Mouse (Mus musculus) heart, adult 8-10 months (tissue): ENCODE data around the gene Cpeb4. TPM values are rescaled to one million over a fixed set of nuclear protein-coding genes. Genes with fewer than 3 reads are reported as not detected.
"Not testable (repeated sequence)": the region's sequence is repeated elsewhere in the genome, so short reads cannot be mapped to it uniquely, and the experiment has no call there.

Experiments used
- DNase-seq: peaks from one replicate; pipeline ENCODE4 v3.0.0; 2022; ENCODE audit warnings: low spot score
- total RNA-seq, 4 experiments: library from RNA; stranded (reverse); gene quantifications; 2 replicates each; pipeline ENCODE4 v1.2.4; 2022

Gene Cpeb4
- total RNA-seq: 100 to 1,000 TPM in 1 of 4 experiments, 10 to 100 TPM in 3; 71.7 to 102 (median 85.1) TPM

GRCm38 (mm10) chr11:31871911-31872310 is at the start of gene Cpeb4:
TSS of gene Cpeb4 (plus strand) at chr11:31872211.
- no peak for DNase-seq

GRCm38 (mm10) chr11:31822556-31822955 is 49.5 kb upstream of the Cpeb4 start:
- no peak for DNase-seq

GRCm38 (mm10) chr11:31823513-31823912 is 48.5 kb upstream of the Cpeb4 start:
- DNase-seq: no peak

DNA sequence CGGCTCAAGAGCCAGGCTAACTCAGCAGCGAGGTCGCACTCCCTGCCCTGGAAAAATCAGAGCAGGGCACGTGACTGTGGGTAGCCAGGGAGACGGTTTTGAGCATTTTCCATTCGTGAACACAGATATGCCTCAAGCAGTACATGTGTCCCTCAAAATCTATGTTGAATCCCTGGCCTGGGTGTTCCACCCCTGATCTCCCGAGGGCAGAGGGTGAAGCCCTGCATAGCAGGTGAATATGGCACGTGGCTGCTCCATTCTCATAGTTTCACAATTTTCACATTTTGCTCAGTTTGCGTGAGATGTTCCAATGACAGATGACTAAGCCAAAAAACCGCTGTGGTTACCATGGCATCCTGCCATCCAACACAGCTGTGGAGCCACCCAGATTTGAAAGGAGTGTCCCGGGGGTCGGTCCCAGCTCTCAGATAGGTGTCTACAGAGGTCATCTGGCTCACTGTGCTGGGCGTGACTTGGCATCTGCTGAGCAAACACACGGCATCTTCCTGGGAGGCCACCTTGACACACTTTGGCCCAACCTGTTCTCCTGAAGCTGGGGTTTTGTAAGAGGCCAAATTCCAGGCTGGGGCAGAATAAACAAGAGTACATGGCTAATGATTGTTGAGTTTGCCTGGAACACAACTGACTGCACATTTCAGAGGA is 47.4 kb upstream of the Cpeb4 start:
- peak; percentile 34 for DNase-seq

DNA sequence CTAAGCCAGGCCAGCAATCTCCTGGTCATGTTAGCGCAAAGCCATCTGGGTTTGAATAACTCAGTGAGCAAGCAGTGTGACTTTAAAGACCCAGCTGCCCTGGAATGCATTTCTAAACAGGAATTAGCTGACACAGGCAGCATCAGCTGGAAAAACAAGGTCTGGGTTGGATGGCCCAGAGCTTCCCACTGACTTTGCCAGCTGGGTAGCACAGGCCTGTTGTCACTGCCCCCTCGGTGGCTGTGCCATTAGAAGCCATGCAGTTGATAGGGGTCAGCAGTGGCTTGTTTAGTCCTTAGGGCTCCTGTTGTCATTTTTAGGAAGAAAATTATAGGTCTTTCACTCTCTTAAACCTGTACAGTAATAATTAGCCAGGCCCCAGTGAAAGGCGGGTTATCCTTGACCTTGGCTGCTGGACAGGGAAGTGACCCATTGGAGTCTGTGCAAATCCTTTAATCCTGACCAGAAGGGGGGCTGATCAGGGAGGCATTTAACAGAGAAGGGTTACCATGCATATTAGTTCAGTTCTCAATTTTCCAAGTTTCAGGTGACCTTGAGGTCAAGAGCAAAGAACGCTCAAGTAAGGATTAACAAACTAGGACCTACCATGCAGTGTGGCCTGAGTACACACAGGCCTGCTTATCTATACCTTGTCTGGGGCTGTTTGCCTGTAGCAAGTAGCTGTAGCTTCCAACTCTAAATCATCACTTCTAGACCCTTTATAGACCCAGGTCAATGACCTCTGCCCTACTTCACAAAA is 43.8 kb upstream of the Cpeb4 start:
- no peak for DNase-seq

DNA sequence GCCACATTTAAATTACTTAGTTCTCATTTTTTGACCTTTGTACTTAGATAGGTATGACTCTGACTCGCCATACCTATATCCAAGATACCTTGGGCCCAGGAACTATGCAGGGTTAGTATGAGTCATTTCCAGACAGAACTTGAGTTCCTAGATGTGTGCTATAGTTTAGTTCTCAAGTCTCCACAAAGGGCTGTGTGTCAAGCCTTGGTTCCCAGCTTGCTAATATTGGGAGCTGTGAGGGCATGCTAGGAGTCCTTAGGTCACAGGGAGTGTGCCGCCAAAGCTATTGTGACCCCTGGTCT is 43.3 kb upstream of the Cpeb4 start:
- DNase-seq: no peak

DNA sequence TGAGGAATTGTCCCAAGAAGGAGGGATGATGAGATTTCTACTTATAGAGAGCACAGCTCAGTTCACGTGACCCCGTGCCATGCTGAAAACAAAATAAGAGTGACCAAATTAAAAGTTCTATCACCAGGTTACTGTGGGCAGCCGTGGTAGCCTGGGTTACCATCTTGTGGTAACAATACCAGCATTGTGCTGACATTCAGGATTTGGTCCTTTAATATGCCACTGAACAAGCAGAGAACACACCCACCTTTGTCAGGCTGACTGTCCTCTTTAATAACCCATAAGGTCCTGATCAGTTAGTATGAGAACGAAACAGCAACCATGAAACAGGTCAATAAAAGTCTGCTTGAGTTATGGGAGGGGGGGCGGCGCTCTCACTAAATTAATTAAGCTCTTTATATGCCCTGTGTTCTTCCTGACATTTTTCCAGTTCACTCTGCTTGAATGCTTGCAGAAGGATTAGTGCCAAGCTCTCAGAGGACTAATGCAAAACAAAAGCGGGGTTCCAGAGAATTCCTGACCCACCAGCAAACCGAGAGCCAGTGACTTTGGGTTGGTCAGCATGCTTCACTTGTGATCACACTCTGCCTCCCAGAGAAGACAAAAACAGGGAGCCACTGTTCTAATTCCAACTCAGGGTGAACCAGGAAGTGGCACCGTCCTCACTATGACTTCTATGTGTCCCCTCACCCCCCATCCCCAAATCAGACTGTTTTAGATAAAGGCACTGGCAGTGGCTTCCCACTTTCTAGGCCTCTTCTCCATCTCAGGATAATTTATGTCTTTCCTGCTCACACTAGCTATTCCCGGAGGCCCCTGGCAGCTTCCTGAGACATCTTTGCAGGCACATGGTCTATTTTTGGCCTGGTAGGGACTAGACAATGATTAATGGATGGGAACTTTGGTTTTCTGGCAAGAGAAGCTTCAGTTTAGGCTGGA is 41.5 kb upstream of the Cpeb4 start:
- no peak for DNase-seq

- no peak for DNase-seq
These were observed 40.6 kb upstream of the Cpeb4 start for GRCm38 (mm10) chr11:31831451-31831850.

DNA sequence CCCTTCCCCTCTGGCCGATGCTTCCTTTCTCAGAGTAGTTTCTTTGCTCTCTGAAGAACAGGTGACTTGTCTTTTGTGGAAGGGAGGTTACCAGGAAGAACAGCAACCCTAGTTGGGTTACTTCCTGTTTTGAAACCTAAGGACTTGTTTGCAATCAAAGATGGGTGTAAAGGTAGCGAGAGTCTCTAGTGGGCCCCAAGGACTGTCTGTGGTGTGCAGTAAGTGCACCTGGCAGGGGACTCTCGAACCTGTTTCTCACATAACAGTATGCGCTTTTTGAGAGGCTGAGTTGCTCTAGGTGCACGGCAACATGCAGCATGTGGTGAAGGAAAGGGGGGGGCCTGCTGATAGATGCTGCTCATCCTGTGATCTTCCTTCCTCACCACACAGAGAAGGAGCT is 40.0 kb upstream of the Cpeb4 start:
- no peak for DNase-seq

DNA sequence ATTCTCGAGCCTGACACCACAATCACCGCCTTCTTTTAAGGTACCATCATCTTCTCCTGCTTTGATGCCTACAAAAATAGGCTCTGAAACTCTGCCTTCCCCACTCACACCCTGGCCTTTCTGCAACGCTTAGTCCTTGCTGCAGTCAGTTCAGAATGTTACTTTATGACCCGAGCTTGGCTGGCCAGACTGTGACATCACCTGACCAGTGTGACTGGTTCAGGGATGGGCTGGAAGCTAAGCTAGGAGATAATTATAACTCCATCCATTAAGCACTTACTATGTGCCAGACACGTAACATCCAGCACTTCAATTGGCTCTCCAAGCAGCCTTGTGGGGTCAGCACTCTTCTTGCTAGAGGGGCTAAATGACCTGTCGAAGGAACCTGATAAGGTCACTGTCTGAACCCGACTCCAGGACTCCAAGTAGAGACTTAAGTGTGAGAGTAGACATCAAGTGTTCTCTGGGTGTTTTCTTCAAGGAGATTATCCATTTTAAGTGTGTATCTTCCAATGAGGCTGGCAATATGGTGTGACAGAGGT is 39.5 kb upstream of the Cpeb4 start:
- peak; percentile 58 for DNase-seq

- no peak for DNase-seq
These were observed 38.5 kb upstream of the Cpeb4 start for GRCm38 (mm10) chr11:31833506-31833905.

GRCm38 (mm10) chr11:31835352-31835751 is 36.7 kb upstream of the Cpeb4 start:
- DNase-seq: no peak

- DNase-seq: no peak
These were observed 34.8 kb upstream of the Cpeb4 start for GRCm38 (mm10) chr11:31837243-31837642.

GRCm38 (mm10) chr11:31837753-31838152 is 34.3 kb upstream of the Cpeb4 start:
- DNase-seq: no peak

- DNase-seq: peak; percentile 73
These were observed 33.4 kb upstream of the Cpeb4 start for GRCm38 (mm10) chr11:31838442-31839083.

- DNase-seq: peak; percentile 54
These were observed 32.9 kb upstream of the Cpeb4 start for GRCm38 (mm10) chr11:31839084-31839460.

DNA sequence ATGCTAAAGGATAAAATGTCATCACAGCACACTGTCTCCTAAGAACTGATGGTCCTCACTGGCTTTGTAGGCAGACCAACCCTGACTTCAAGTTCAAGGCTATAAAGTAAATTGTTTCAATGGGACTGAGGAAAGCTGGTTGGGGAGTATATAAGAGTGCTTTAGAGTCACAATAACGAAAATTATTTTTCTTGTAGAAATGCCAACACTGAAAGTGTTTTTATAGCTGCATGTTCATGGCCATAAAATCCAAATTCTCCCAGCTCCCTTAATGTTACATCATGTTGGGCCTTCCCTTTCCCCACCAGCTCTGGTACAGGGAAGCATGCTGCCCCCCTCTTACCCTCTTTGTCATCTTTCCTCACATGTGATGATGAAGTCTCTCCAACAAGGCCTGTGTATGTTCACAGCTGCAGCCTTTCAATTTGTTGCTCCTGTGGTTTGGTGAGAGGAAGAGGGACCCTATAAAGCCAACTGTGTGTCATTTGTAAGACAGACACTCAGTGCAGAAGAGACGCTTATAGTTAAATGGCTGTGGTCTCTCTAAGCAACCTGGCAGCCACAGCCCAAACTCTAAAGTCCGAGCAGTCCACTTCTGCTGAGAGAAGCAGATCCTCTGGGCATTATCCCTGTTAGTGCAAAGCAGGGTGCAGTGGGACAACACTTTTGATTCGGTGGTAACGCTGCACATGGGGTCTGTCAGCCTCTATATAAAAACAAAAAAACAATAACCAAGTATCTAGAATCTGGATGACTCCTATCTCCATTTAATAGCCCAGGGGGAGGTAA is 29.6 kb upstream of the Cpeb4 start:
- no peak for DNase-seq

GRCm38 (mm10) chr11:31843177-31843833 is 28.7 kb upstream of the Cpeb4 start:
- no peak for DNase-seq

- DNase-seq: no peak
These were observed 28.2 kb upstream of the Cpeb4 start for GRCm38 (mm10) chr11:31843834-31844188.

GRCm38 (mm10) chr11:31845111-31845510 is 26.9 kb upstream of the Cpeb4 start:
- not testable (repeated sequence) for DNase-seq
